Mouse (Mus musculus): Measurements from ENCODE around the gene Abl2. TPM values are rescaled to one million over a fixed set of nuclear protein-coding genes. Genes with fewer than 3 reads are reported as not detected.

Gene Abl2
- total RNA-seq, 2 experiments from 2014 or later: 53.8 to 69.7 TPM

Other genes starting within 250 kb of the Abl2 start
- under 1 TPM; 0.12 to 0.59 TPM for gene Nphs2, start 248.1 kb upstream of the Abl2 start, total RNA-seq (2021)
- 100 to 1,000 TPM; 292 to 321 TPM for gene Gm2000, start 192.7 kb upstream of the Abl2 start, total RNA-seq (2021)
- gene Axdnd1, start 137.6 kb upstream of the Abl2 start, total RNA-seq (2021): under 1 TPM; 0.41 to 0.86 TPM
- gene Soat1, start 84.5 kb upstream of the Abl2 start, total RNA-seq (2021): 10 to 100 TPM; 32.3 to 47.6 TPM
- 10 to 100 TPM; 42.9 to 43.3 TPM for gene Gm10031, start 34.8 kb upstream of the Abl2 start, total RNA-seq (2021)
- 1 to 10 TPM; 4.5 to 5.5 TPM for gene Tor3a, start 115.6 kb downstream of the Abl2 start, total RNA-seq (2021)
- 10 to 100 TPM; 66.8 to 77.1 TPM for gene Fam20b, start 160.3 kb downstream of the Abl2 start, total RNA-seq (2021)

Measured in left cerebral cortex, postnatal 36 days (tissue).